Mouse (Mus musculus) intestine, embryonic 15.5 days (tissue): ENCODE measurements around the gene Bicral. TPM values are rescaled to one million over a fixed set of nuclear protein-coding genes. Genes with fewer than 3 reads are reported as not detected.

ENCODE experiments used
- ATAC-seq: fragments of 200-750 bp; cut with Nextera tagmentation; 2 replicates; pipeline ENCODE4 v1.8.0; 2017; ENCODE audit warnings: moderate TSS enrichment, moderate library complexity
- H3K27ac ChIP-seq: fragments of 300-500 bp; sonication (generic); 2 replicates; pipeline ENCODE4 v1.5.1; 2015; ENCODE audit warnings: mild to moderate bottlenecking, inconsistent platforms
- H3K27me3 ChIP-seq: fragments of 300-500 bp; sonication (generic); replicated peaks from 2 replicates; pipeline ENCODE4 v1.6.1; 2015; ENCODE audit warnings: inconsistent platforms
- H3K36me3 ChIP-seq: fragments of 300-500 bp; sonication (generic); 2 replicates; pipeline ENCODE4 v1.6.1; 2015; ENCODE audit warnings: inconsistent platforms
- H3K4me1 ChIP-seq: fragments of 300-500 bp; sonication (generic); replicated peaks from 2 replicates; pipeline ENCODE4 v1.6.1; 2015; ENCODE audit warnings: inconsistent platforms
- H3K4me2 ChIP-seq: fragments of 300-500 bp; sonication (generic); replicated peaks from 2 replicates; pipeline ENCODE4 v1.6.1; 2015; ENCODE audit warnings: mild to moderate bottlenecking, inconsistent platforms
- H3K4me3 ChIP-seq: fragments of 300-500 bp; sonication (generic); replicated peaks from 2 replicates; pipeline ENCODE4 v1.5.1; 2015; ENCODE audit warnings: inconsistent platforms
- H3K9ac ChIP-seq: fragments of 300-500 bp; sonication (generic); 2 replicates; pipeline ENCODE4 v1.6.1; 2015; ENCODE audit warnings: inconsistent platforms
- H3K9me3 ChIP-seq: fragments of 300-500 bp; sonication (generic); 2 replicates; pipeline ENCODE4 v1.6.1; 2016; ENCODE audit warnings: inconsistent platforms
- WGBS: fragments of 180-500 bp; shearing (Covaris S2); methylation state at CpG from one replicate; pipeline ENCODE4 v1.1.7; 2015; 5-methylcytosine and 5-hydroxymethylcytosine counted together
- polyA plus RNA-seq: library from polyadenylated mRNA; unstranded; fragments of >200 nt; fragmentation: Nextera tagmentation; extraction: Ambion mirVana; gene quantifications from 2 replicates; pipeline ENCODE4 v1.2.1, GENCODE M21; 2015

The Bicral gene
- polyA plus RNA-seq, 1 experiment from 2014 or later, result 4.6 TPM

DNA sequence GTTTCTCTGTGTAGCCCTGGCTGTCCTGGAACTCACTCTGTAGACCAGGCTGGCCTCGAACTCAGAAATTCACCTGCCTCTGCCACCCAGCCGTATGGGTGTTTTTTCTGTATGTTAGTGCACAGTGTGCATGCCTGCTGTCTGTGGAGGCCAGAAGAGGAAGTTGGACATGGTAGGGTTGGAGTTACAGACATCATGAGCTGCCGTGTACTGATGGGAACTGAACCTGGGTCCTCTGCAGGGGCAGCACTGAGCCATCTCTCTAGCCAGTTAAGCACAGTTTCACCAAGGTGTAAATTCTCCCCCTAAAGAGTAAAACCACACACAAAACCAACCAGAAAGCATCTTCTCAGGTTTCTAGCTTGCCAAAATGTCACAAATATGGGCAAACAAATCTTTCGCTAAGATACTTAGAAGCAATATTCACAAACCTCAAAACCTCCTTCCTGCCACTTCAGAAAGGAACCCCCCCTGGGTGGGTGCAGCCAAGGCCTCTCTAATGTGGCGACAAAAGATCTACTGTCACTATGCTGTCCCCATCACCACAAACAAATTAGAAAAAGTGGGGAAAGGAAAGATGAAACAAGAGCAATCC lies 12.0 kb upstream of the Bicral start:
- WGBS, result 85% methylated on average over 5 of the region's 5 CpGs
- Histone ChIP-seq H3K27ac (no peak overlapping the region), H3K27me3 (no peaks in the 10 kb centered on the region), H3K4me3 (no peak overlapping the region), H3K4me1 (peaks cover 9% of the 10 kb centered on the region), H3K9me3 (no peaks in the 10 kb centered on the region), H3K36me3 (no peaks in the 10 kb centered on the region), H3K4me2 (no peak overlapping the region), H3K9ac (no peak overlapping the region)
- no peak for ATAC-seq

DNA sequence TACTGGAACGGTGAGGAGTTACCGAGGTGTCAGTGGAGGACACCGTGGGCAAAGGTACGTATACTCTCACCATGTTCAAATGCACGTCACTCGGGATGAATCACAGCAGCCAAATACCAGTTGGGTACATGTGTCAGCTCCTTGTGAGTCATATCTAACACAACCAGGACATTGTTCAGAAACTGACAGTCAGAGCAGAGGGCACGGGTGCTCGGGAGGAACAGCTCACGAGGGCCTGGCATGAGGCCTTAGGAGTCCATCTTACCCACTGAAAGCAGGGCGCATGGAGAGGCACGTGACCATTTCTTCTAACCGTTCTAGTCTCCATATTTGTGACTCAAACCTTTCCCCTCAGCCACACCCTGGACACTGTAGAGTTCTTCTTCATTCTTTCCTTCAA lies 8.6 kb upstream of the Bicral start:
- no peak for ATAC-seq
- Histone ChIP-seq H3K4me3 (no peak overlapping the region), H3K4me1 (no peaks in the 10 kb centered on the region), H3K9me3 (no peaks in the 10 kb centered on the region), H3K27ac (no peak overlapping the region), H3K4me2 (no peak overlapping the region), H3K9ac (no peak overlapping the region), H3K27me3 (no peaks in the 10 kb centered on the region), H3K36me3 (no peaks in the 10 kb centered on the region)
- WGBS, result 86% methylated on average over 12 of the region's 12 CpGs

DNA sequence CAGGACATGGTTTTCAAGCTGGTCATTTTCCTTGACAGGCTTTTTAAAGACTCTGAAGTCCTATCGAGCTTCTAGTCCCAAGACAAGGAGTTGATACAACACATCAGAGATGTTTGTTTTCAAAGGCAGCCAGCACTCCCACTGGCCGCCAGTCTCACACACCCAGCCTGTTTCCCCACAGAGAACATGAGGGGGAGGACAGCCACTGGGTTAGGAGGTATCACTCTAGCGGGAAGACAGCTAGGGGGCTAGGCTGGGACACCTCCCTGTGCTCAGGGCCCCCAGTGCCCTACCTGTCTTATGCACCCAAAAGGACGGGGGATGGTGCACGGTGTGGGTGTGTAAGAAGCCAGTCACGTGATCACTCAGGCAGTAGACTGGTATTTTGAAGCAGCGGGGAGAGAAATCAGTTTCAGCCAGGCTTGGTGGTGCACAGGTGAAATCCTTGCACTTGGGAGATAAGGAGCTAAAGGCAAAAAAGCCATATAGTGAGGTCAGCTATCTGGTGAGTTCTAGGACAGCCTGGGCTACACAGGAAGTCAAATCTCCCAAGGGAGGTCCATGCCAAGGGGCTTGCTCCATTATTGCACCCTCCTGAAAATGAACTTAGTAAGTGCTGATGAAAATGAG lies 6.4 kb upstream of the Bicral start:
- Histone ChIP-seq H3K4me3 (no peak overlapping the region), H3K9me3 (no peaks in the 10 kb centered on the region), H3K4me1 (no peaks in the 10 kb centered on the region), H3K4me2 (no peak overlapping the region), H3K36me3 (no peaks in the 10 kb centered on the region), H3K27ac (no peak overlapping the region), H3K9ac (no peak overlapping the region), H3K27me3 (no peaks in the 10 kb centered on the region)
- 69% methylated on average over 7 of the region's 7 CpGs for WGBS
- ATAC-seq, result no peak

DNA sequence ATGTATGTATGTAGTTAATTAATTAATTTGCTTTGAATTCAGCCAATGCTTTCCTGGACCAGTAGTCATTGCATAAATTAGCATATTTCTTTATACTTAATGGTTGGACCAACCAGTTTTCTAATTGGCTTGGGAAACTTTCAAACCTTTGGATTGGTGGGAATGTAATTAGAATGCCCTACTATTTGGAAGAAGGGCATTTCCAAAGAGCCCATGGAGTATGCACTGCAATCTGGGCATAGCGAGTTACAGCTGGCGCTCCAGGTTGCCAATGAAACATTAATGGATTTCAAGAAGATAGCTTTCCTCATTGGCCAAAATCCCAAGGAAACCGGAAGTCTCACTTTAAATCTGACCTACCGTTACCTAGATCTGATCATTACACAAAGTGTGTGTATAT lies 1.8 kb upstream of the Bicral start:
- Histone ChIP-seq H3K27ac (no peak overlapping the region), H3K4me3 (no peak overlapping the region), H3K4me1 (peaks cover 3% of the 10 kb centered on the region; the same call in 1 of the 2 replicates), H3K4me2 (no peak overlapping the region), H3K9ac (no peak overlapping the region), H3K36me3 (no peaks in the 10 kb centered on the region), H3K27me3 (no peaks in the 10 kb centered on the region), H3K9me3 (no peaks in the 10 kb centered on the region)
- WGBS, result 92% methylated on average over 4 of the region's 4 CpGs
- no peak for ATAC-seq

DNA sequence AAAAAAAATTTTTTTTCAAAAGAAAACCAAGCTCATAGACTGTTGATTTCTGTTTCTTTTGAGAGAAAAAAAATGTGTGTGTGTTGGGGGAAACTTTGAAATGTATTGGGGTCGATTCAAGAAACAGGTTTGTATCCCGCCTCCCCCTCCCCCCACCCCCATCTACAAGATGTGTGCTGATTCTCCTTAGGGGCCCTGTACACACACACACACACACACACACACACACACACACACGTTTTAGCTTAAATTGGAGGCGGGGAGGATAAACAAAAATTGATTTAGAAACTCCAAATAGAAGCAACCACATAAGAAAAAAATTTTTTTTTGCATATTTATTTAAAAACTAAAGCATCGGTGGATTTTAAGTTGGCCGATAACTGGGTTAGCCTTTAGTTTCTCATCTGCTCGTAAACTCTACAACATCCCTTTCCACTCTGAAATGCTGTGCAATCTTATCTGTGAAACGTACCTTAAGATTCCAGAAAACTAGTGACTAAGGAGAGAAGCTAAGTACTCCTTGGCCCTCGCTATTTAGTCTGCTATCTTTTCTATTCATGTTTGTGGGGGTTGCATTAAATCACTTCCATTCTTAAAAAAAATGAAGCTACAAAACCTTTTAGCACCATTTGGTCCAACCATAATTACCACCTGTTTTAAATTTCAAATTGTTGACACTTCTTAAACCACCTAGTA lies 615 bp upstream of the Bicral start:
- Histone ChIP-seq H3K4me2 (peak overlapping the region; percentile 59), H3K9ac (peak overlapping the region; percentile 100), H3K4me1 (peaks cover 13% of the 10 kb centered on the region), H3K4me3 (peak overlapping the region; percentile 86), H3K9me3 (no peaks in the 10 kb centered on the region), H3K27ac (peak overlapping the region; percentile 100), H3K36me3 (no peaks in the 10 kb centered on the region; the same call in 1 of the 2 replicates), H3K27me3 (no peaks in the 10 kb centered on the region)
- WGBS, result 20% methylated on average over 9 of the region's 9 CpGs
- no peak for ATAC-seq

DNA sequence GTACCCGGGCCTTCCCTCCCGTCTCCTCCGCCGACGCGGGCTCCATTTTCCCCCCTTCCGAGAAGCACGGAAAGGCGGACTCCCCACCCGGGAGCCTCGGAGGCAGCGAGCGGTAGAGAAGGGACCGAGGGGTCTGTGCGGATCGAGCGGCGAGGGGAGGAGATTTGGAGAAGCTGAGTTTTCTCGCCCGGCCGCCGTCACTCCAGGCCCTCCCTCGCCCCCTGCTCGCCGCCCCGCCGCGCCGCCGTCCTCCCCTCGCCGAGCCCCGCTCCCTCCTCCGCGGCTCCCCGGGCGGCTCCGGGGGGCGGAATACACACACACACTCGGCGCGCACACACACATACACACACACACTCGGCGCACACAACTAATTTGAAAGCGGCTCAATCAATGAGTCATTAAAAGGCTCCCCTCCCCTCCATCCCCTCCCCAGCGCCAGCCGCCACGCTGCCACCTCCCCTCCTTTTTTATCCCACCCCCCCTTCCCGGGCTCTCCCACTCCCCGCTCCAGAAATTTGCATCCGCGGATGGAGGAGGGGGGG lies 850 bp downstream of the Bicral start:
- Histone ChIP-seq H3K9ac (peak overlapping the region; percentile 100), H3K4me1 (peaks cover 25% of the 10 kb centered on the region), H3K36me3 (no peaks in the 10 kb centered on the region; the same call in 1 of the 2 replicates), H3K4me2 (peak overlapping the region; percentile 59), H3K9me3 (no peaks in the 10 kb centered on the region), H3K27ac (peak overlapping the region; percentile 100), H3K27me3 (no peaks in the 10 kb centered on the region), H3K4me3 (peak overlapping the region; percentile 86)
- peak; percentile 76 for ATAC-seq
- 0% methylated on average over 34 of the region's 52 CpGs for WGBS

DNA sequence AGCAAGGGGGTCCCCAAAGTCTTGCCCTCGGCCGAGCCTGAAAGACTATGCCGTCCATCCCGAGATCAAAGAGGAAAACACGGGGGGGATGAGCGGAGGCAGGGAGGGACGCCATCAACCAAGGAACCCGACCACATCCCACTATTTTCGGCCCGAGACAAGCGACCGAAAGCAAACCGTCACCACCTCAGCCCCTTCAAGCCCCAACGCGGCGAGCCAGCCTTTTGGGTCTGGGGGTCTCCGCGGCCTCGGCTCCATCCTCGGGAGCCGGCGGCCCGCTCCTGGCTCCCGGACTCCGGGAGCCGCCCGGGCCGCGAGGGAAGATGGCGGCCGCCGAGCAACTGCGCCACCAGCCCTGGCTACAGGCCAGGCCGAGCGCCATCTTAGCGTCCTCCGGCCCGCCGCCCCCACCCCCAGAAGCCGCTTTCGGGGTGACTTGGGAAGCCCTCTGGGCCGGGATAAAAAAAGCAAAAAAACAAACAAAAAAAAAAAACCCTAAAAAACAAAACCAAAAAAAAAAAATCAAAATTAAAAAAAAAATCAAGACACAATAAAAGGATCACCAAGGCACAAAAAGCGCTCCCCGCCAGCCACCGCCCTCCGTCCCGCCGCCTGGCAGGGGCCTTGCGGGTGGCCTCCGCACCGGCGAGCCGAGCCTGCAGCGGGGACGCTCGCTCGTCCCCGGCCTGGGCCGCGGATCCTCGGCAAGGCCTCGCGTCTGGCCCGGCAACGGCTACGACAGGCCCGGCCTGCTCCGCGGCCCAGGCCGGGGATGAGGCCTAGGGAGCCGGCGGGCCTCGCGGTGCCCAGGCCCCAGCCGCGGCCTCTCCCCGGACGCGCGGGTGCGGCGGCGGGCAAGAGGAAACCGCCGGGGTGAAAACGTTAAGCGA lies 1.6 kb downstream of the Bicral start:
- Histone ChIP-seq H3K27ac (peak overlapping the region; percentile 100), H3K4me3 (peak overlapping the region; percentile 86), H3K4me1 (peaks cover 25% of the 10 kb centered on the region), H3K9me3 (no peaks in the 10 kb centered on the region), H3K36me3 (no peaks in the 10 kb centered on the region; the same call in 1 of the 2 replicates), H3K9ac (peak overlapping the region; percentile 100), H3K4me2 (peak overlapping the region; percentile 59), H3K27me3 (no peaks in the 10 kb centered on the region)
- peak; percentile 50 for ATAC-seq
- WGBS, result under 1% methylated on average over 87 of the region's 87 CpGs

DNA sequence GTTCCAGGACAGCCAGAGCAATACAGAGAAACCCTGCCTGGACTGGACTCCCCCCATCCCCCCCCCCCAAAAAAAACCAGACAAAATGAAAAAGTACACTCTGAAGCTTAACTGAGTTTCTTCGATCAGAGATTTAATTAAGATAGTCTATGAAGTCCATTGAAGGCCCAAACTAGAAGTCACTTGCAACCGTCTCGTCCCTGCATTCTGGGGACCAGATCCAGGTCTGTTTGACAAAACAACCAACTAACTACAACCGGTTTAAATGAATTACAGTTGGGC lies 2.2 kb downstream of the Bicral start:
- H3K9me3 ChIP-seq, result no peaks in the 10 kb centered on the region
- no peak for ATAC-seq
- WGBS, result 9% methylated on average over 4 of the region's 4 CpGs

DNA sequence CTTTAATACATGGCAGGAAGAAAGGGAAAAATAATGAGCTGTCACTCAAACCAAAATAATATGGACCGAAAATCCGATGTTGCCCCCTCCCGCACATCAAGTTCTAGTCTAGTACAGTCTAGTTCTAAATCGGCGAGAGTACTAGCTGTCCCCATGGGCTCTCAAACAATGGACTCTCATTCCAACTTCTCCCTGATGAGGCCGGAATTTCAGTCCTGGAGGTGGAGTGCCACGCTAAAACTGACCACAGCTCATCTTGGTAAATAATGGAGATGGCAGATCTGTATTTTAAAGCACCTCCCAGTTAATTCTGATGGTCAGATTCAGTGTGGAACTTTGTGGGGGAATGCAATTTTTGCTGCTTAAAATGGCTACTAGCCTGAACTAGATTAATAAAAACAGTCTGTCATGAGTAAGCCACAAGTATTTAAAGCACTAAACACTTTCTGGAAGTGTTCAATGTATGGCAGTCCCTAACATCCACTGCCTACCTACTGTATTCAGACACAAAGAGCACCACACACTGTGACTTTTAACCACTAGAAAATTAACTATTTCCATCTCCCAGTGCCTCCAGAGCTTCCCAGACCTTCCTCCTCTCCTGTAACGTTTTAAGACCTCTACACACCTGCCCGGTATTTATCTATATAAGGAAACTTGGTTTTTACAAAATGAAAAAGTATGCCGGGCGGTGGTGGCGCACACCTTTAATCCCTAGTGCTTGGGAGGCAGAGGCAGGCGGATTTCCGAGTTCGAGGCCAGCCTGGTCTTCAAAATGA lies 2.8 kb downstream of the Bicral start:
- no peak for ATAC-seq
- WGBS, result 53% methylated on average over 15 of the region's 15 CpGs
- peak overlapping the region; percentile 86 for H3K4me3 ChIP-seq
- H3K36me3 ChIP-seq, result no peaks in the 10 kb centered on the region; the same call in 1 of the 2 replicates
- H3K9me3 ChIP-seq, result no peaks in the 10 kb centered on the region
- peak overlapping the region; percentile 100; the same call in 1 of the 2 replicates for H3K9ac ChIP-seq
- no peaks in the 10 kb centered on the region for H3K27me3 ChIP-seq
- H3K4me2 ChIP-seq, result peak overlapping the region; percentile 49
- H3K27ac ChIP-seq, result peak overlapping the region; percentile 100; the same call in 1 of the 2 replicates
- peaks cover 25% of the 10 kb centered on the region for H3K4me1 ChIP-seq

More for the DNA sequence above, 2.2 kb downstream of the Bicral start:
- H3K36me3 ChIP-seq, result no peaks in the 10 kb centered on the region; the same call in 1 of the 2 replicates
- no peaks in the 10 kb centered on the region for H3K27me3 ChIP-seq
- peak overlapping the region; percentile 86 for H3K4me3 ChIP-seq
- peak overlapping the region; percentile 49 for H3K4me2 ChIP-seq
- peaks cover 25% of the 10 kb centered on the region for H3K4me1 ChIP-seq
- peak overlapping the region; percentile 100 for H3K27ac ChIP-seq
- H3K9ac ChIP-seq, result peak overlapping the region; percentile 100

DNA sequence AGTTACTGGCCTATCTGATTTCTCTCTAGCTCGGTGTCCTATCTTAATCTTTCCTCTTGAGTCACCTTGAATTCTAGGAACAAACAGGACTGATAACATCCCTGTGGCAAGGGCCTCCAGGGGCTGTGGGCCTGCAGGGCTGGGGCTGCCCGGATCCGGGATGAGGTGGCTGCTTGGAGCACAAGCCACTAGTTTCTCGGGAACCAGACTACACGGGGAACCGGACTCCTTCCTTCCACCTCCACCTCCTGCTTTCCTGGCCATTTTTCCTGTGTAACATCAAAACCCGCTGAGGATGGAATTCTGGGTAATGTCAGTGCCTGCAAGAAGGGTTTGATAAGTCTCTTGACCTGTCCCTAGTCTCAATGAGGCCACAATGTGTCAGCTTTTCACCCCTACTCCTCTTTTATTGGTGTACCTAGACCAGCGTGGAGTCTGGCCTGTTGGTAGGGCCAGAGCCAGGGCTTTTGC lies 3.6 kb downstream of the Bicral start:
- Histone ChIP-seq H3K4me1 (peaks cover 25% of the 10 kb centered on the region), H3K4me2 (peak overlapping the region; percentile 49), H3K4me3 (no peak overlapping the region), H3K9me3 (no peaks in the 10 kb centered on the region), H3K9ac (peak overlapping the region; percentile 20; the same call in 1 of the 2 replicates), H3K27ac (peak overlapping the region; percentile 67), H3K27me3 (no peaks in the 10 kb centered on the region), H3K36me3 (no peaks in the 10 kb centered on the region; the same call in 1 of the 2 replicates)
- ATAC-seq, result no peak
- WGBS, result 58% methylated on average over 8 of the region's 8 CpGs

DNA sequence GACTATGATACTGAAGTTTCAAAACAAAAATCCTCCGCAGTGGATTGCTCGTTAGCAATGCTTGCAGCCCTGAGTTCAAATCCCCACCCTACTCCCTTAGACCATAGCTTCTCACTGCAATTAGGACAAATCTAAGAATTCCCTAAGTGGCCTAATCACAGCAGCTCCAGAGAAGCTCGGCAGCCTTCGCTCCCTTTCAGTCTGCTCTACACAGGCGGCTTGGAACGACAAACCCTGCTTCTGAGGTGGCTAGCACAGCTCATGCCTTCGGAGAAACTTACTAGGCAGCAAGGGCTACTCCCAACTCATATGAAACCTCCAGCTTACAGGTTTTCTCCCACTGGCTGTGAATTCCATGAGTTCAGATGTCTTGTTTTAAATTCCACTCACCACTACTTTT lies 4.2 kb downstream of the Bicral start:
- ATAC-seq, result no peak
- Histone ChIP-seq H3K4me1 (peaks cover 25% of the 10 kb centered on the region), H3K9me3 (no peaks in the 10 kb centered on the region), H3K36me3 (no peaks in the 10 kb centered on the region; the same call in 1 of the 2 replicates), H3K9ac (no peak overlapping the region), H3K27me3 (no peaks in the 10 kb centered on the region), H3K4me2 (no peak overlapping the region), H3K27ac (peak overlapping the region; percentile 67; the same call in 1 of the 2 replicates), H3K4me3 (no peak overlapping the region)
- 84% methylated on average over 7 of the region's 7 CpGs for WGBS
